Mouse (Mus musculus) heart, embryonic 14.5 days (tissue): ENCODE data around the gene Mybpc3. TPM values are rescaled to one million over a fixed set of nuclear protein-coding genes. Genes with fewer than 3 reads are reported as not detected.

Experiments
- ATAC-seq: fragments of 200-750 bp; cut with Nextera tagmentation; 2 replicates; pipeline ENCODE4 v1.8.0; 2017; ENCODE audit warnings: low read depth, moderate TSS enrichment; ENCODE audit not compliant: insufficient number of reproducible peaks, insufficient read depth, low FRiP score
- H3K27ac ChIP-seq, 2 experiments: fragments of 200-500 bp in 1 of 2; fragments of 300-500 bp in 1 of 2; sonication (generic) in 1 of 2; replicated peaks in 1 of 2; 2 replicates each; pipeline ENCODE4 v1.5.1; 2012 to 2014; ENCODE audit warnings: low read depth in 2 of 2, low read length in 2 of 2, control low read depth in 1 of 2, mild to moderate bottlenecking in 1 of 2, mixed read lengths in 1 of 2; ENCODE audit not compliant: control insufficient read depth in 1 of 2, insufficient read depth in 1 of 2
- H3K27me3 ChIP-seq: fragments of 300-500 bp; sonication (generic); 2 replicates; pipeline ENCODE4 v1.6.1; 2014; ENCODE audit warnings: mild to moderate bottlenecking, low read length, control low read depth; ENCODE audit not compliant: control insufficient read depth, insufficient read depth
- H3K36me3 ChIP-seq: fragments of 300-500 bp; sonication (generic); 2 replicates; pipeline ENCODE4 v1.6.1; 2014; ENCODE audit warnings: mild to moderate bottlenecking, control low read depth, low read length, mixed read lengths; ENCODE audit not compliant: control insufficient read depth, insufficient read depth
- H3K4me1 ChIP-seq, 2 experiments: fragments of 200-500 bp in 1 of 2; fragments of 300-500 bp in 1 of 2; sonication (generic) in 1 of 2; 2 replicates each; pipeline ENCODE4 v1.6.1; 2012 to 2014; ENCODE audit warnings: low read length in 2 of 2, control low read depth in 1 of 2, mixed read lengths in 1 of 2; ENCODE audit not compliant: control insufficient read depth in 2 of 2, insufficient read depth in 2 of 2
- H3K4me2 ChIP-seq: fragments of 300-500 bp; sonication (generic); 2 replicates; pipeline ENCODE4 v1.6.1; 2014; ENCODE audit warnings: mild to moderate bottlenecking, low read length
- H3K4me3 ChIP-seq, 2 experiments: fragments of 200-500 bp in 1 of 2; fragments of 300-500 bp in 1 of 2; sonication (generic) in 1 of 2; 2 replicates each; pipeline ENCODE4 v1.5.1; 2012 to 2014; ENCODE audit warnings: low read length in 2 of 2, mild to moderate bottlenecking in 2 of 2, control low read depth in 1 of 2, low read depth in 1 of 2, moderate library complexity in 1 of 2; ENCODE audit not compliant: control insufficient read depth in 1 of 2, insufficient read depth in 1 of 2
- H3K9ac ChIP-seq: fragments of 300-500 bp; sonication (generic); 2 replicates; pipeline ENCODE4 v1.6.1; 2014; ENCODE audit warnings: mild to moderate bottlenecking, low read length
- H3K9me3 ChIP-seq: fragments of 300-500 bp; sonication (generic); 2 replicates; pipeline ENCODE4 v1.6.1; 2016; ENCODE audit warnings: low read length, control low read depth; ENCODE audit not compliant: control insufficient read depth
- WGBS: fragments of 180-500 bp; shearing (Covaris S2); extraction: QIAGEN DNeasy Blood & Tissue Kit; methylation state at CpG from one replicate; pipeline ENCODE4 v1.1.7; 2014; 5-methylcytosine and 5-hydroxymethylcytosine counted together
- polyA plus RNA-seq: library from polyadenylated mRNA; unstranded; fragments of >200 nt; fragmentation: Nextera tagmentation; extraction: Ambion mirVana; gene quantifications from 2 replicates; pipeline ENCODE4 v1.2.1, GENCODE M21; 2014

Gene Mybpc3
- polyA plus RNA-seq, 1 experiment from 2014 or later: 789 TPM

- H3K4me3 ChIP-seq: peak overlapping the region; percentile 5 to 78
- H3K36me3 ChIP-seq: peaks cover 96% of the 10 kb centered on the region
Measured at GRCm38 (mm10) chr2:91123521-91123920, 5.6 kb downstream of the Mybpc3 start.

GRCm38 (mm10) chr2:91125101-91125500 is 7.2 kb downstream of the Mybpc3 start:
- Histone ChIP-seq H3K9ac (peak overlapping the region; percentile 96; the same call in 1 of the 2 replicates), H3K4me2 (peak overlapping the region; percentile 91), H3K4me3 (no peak overlapping the region), H3K36me3 (peaks cover 100% of the 10 kb centered on the region), H3K27ac (0 out of 4 replicates have a peak overlapping the region, but pooled peaks of 1 of the 2 experiments have one; percentile 11), H3K9me3 (no peaks in the 10 kb centered on the region), H3K4me1 (peaks cover 19 to 51% of the 10 kb centered on the region in 2 experiments; a peak in 3 of 4 replicates), H3K27me3 (no peaks in the 10 kb centered on the region)
- 71% methylated on average over 10 of the region's 10 CpGs for WGBS
- no peak for ATAC-seq

More at GRCm38 (mm10) chr2:91123521-91123920, 5.6 kb downstream of the Mybpc3 start:
- Histone ChIP-seq H3K9me3 (no peaks in the 10 kb centered on the region), H3K27me3 (no peaks in the 10 kb centered on the region), H3K4me1 (peaks cover 16 to 44% of the 10 kb centered on the region in 2 experiments; a peak in 3 of 4 replicates), H3K4me2 (peak overlapping the region; percentile 91), H3K9ac (peak overlapping the region; percentile 96), H3K27ac (peak overlapping the region in 1 of 2 experiments; percentile 51; a peak in 1 of 4 replicates)
- 65% methylated on average over 6 of the region's 6 CpGs for WGBS
- ATAC-seq: no peak

- no peak overlapping the region for H3K27ac ChIP-seq
- H3K4me2 ChIP-seq: no peak overlapping the region
- no peaks in the 10 kb centered on the region for H3K9me3 ChIP-seq
- no peaks in the 10 kb centered on the region for H3K27me3 ChIP-seq
- no peak overlapping the region for H3K4me3 ChIP-seq
- no peak overlapping the region for H3K9ac ChIP-seq
- WGBS: 63% methylated on average over 5 of the region's 5 CpGs
- H3K4me1 ChIP-seq: peaks cover 15 to 46% of the 10 kb centered on the region in 2 experiments; a peak in 3 of 4 replicates
- H3K36me3 ChIP-seq: peaks cover 100% of the 10 kb centered on the region
- ATAC-seq: no peak
Measured at GRCm38 (mm10) chr2:91128761-91129160, 10.8 kb downstream of the Mybpc3 start.

- peaks cover 11 to 33% of the 10 kb centered on the region in 2 experiments; a peak in 3 of 4 replicates for H3K4me1 ChIP-seq
- H3K27ac ChIP-seq: peak overlapping the region in 1 of 2 experiments; percentile 37; a peak in 1 of 4 replicates
- peaks cover 100% of the 10 kb centered on the region for H3K36me3 ChIP-seq
- H3K9me3 ChIP-seq: no peaks in the 10 kb centered on the region
- H3K27me3 ChIP-seq: no peaks in the 10 kb centered on the region
- no peak for ATAC-seq
- 69% methylated on average over 6 of the region's 6 CpGs for WGBS
- no peak overlapping the region for H3K9ac ChIP-seq
- no peak overlapping the region for H3K4me2 ChIP-seq
- H3K4me3 ChIP-seq: no peak overlapping the region
Measured at GRCm38 (mm10) chr2:91130126-91130525, 12.2 kb downstream of the Mybpc3 start.

- WGBS: 83% methylated on average over 14 of the region's 15 CpGs
- Histone ChIP-seq H3K27ac (no peak overlapping the region), H3K9ac (peak overlapping the region; percentile 1; the same call in 1 of the 2 replicates), H3K9me3 (no peaks in the 10 kb centered on the region), H3K27me3 (no peaks in the 10 kb centered on the region), H3K4me3 (no peak overlapping the region), H3K4me2 (no peak overlapping the region), H3K4me1 (peaks cover 8 to 26% of the 10 kb centered on the region in 2 experiments; a peak in 3 of 4 replicates), H3K36me3 (peaks cover 100% of the 10 kb centered on the region)
- no peak for ATAC-seq
Measured at GRCm38 (mm10) chr2:91131251-91131650, 13.3 kb downstream of the Mybpc3 start.

- Histone ChIP-seq H3K4me3 (no peak overlapping the region), H3K4me2 (no peak overlapping the region), H3K27me3 (no peaks in the 10 kb centered on the region), H3K36me3 (peaks cover 100% of the 10 kb centered on the region), H3K9ac (no peak overlapping the region), H3K4me1 (peaks cover 8 to 29% of the 10 kb centered on the region in 2 experiments; a peak in 3 of 4 replicates), H3K9me3 (no peaks in the 10 kb centered on the region), H3K27ac (peak overlapping the region; percentile 31 to 53)
- no peak for ATAC-seq
- WGBS: 33% methylated on average over 3 of the region's 3 CpGs
Measured at GRCm38 (mm10) chr2:91132035-91132434, 14.1 kb downstream of the Mybpc3 start.

GRCm38 (mm10) chr2:91136513-91137412 is 18.8 kb downstream of the Mybpc3 start:
- Histone ChIP-seq H3K27ac (peak overlapping the region in 1 of 2 experiments; percentile 45; a peak in 1 of 4 replicates), H3K9me3 (no peaks in the 10 kb centered on the region), H3K9ac (no peak overlapping the region), H3K27me3 (no peaks in the 10 kb centered on the region), H3K4me3 (no peak overlapping the region), H3K36me3 (peaks cover 75% of the 10 kb centered on the region), H3K4me2 (no peak overlapping the region), H3K4me1 (peaks cover 3 to 13% of the 10 kb centered on the region in 2 experiments; a peak in 3 of 4 replicates)
- ATAC-seq: no peak
- 71% methylated on average over 11 of the region's 11 CpGs for WGBS
